Mouse (Mus musculus): ENCODE measurements around the gene Terf2ip.

DNA sequence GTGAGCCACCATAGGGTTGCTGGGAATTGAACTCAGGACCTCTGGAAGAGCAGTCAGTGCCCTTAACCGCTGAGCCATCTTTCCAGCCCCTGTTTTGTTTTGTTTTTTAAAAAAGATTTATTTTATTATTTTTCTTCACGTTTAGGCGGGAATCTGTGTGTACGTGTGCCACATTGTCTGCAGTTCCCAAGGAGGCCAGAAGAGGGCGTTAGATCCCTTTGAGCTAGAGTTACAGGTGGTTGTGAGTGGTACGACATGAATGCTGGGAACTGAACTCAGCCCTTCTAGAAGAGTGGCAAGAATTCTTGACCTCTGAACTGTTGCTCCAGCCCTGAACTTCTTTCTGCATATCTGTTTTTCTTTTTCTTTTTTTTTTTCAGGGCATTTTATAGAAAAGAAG, 38.8 kb downstream of the Terf2ip start:
- TF ChIP-seq ZNF384 (IDR thresholded peaks at IDR 0.05; ENCODE audit: low read depth, low read length), result no peak
- TF ChIP-seq HCFC1 (IDR thresholded peaks at IDR 0.05; ENCODE audit: borderline replicate concordance, insufficient read depth, low read length), result no peak
- TF ChIP-seq MAFK (IDR thresholded peaks at IDR 0.05; ENCODE audit: insufficient read depth, low read depth, low read length), result no peak
- no peak for TF ChIP-seq CHD2 (IDR thresholded peaks at IDR 0.05; ENCODE audit: low read depth, low read length)
- TF ChIP-seq ZC3H11A (IDR thresholded peaks at IDR 0.05; ENCODE audit: borderline replicate concordance, low read depth, low read length), result no peak

Measured in ES-E14 (cell line).